ENCODE assay signal across 24 mouse cellular contexts in the genomic region with DNA sequence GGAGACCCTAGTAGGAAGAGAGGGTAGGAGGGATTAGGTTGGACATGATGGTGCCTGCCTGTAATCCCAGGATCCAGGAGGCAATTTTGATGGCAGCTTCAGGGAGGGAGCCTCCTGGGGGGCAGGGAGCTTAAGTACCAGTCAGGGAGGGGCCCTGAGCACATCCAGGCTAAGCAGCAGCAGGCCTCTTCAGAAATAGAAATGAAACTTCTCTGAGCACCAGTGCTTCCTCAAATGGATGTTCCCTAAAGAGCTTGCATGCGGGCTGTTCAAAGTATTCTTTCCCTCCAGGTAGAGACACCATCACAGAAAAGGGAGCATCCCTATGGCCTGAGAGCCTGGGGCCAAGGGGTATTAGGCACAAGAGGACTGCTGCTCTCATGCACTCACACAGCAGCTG. TPM values are rescaled to one million over a fixed set of nuclear protein-coding genes. Genes with fewer than 3 reads are reported as not detected.
"Had no signal": no experiment of that assay in that cellular context is flagged by ENCODE, and none has a peak within 500 bp of the region (broad histone marks: within the 10 kb centered on the region; RNA-seq: fewer than 3 reads in every experiment).

No protein-coding gene starts in this region.

- DNase-seq: kidney, adult 18-20 months; kidney, postnatal 10 days; lung, embryonic 14.5 days; lung, postnatal 10 days; lung, postnatal 4 days; right cerebral cortex, postnatal 14 days; thymus, adult 18-20 months; thymus, postnatal 14 days had no signal

- H3K4me2 ChIP-seq: lung, embryonic 14.5 days; midbrain, embryonic 11.5 days; midbrain, embryonic 15.5 days; neural tube, embryonic 13.5 days had no signal

- H3K9me3 ChIP-seq: limb, embryonic 10.5 days; megakaryocyte, embryonic 14.5 days; midbrain, embryonic 15.5 days; neural tube, embryonic 13.5 days had no signal

- ATAC-seq: midbrain, embryonic 15.5 days had no signal

- H3K27ac ChIP-seq: left cerebral cortex, adult 2 months; limb, embryonic 10.5 days; midbrain, embryonic 15.5 days; neural tube, embryonic 13.5 days; stomach, postnatal 0 days had no signal

- H3K9ac ChIP-seq: lung, embryonic 14.5 days; midbrain, embryonic 15.5 days; neural tube, embryonic 13.5 days had no signal

- H3K27me3 ChIP-seq: megakaryocyte, embryonic 14.5 days; midbrain, embryonic 15.5 days; neural tube, embryonic 13.5 days had no signal

- H3K4me1 ChIP-seq: limb, embryonic 10.5 days; midbrain, embryonic 15.5 days; neural tube, embryonic 13.5 days had no signal

- H3K4me3 ChIP-seq: left cerebral cortex, adult 2 months; limb, embryonic 10.5 days; megakaryocyte, embryonic 14.5 days; midbrain, embryonic 15.5 days; neural tube, embryonic 13.5 days had no signal

RNA-seq across cellular contexts. Expression of a gene that starts 16.3 kb away (rescaled TPM):
- total RNA-seq: layer of hippocampus, adult 8-10 months; layer of hippocampus, postnatal 25 days; left cerebral cortex, adult 2 months; left cerebral cortex, postnatal 14 days had no signal
- polyA plus RNA-seq: intestine, embryonic 14.5 days; kidney, embryonic 14.5 days; large intestine, adult 2 months; limb, embryonic 10.5 days; limb, embryonic 14.5 days; lung, embryonic 14.5 days; midbrain, embryonic 11.5 days; midbrain, embryonic 15.5 days; neural tube, embryonic 13.5 days; spleen, adult 2 months; stomach, postnatal 0 days; urinary bladder, adult 2 months had no signal

RNA-seq across cellular contexts. Expression of a gene that starts 51.8 kb away (rescaled TPM):
- polyA plus RNA-seq: intestine, embryonic 14.5 days; kidney, embryonic 14.5 days; large intestine, adult 2 months; stomach, postnatal 0 days; urinary bladder, adult 2 months had no signal
